Mouse (Mus musculus) spleen, adult 2 months (tissue): ENCODE data around the gene Zfp947. TPM values are rescaled to one million over a fixed set of nuclear protein-coding genes. Genes with fewer than 3 reads are reported as not detected.
"Not testable (repeated sequence)": the region's sequence is repeated elsewhere in the genome, so short reads cannot be mapped to it uniquely, and the experiment has no call there.

Experiments
- DNase-seq, 2 experiments: peaks; one replicate each; pipeline versions ENCODE4 v3.0.0 to v3.0.0-alpha.2; 2012 to 2021; ENCODE audit warnings: low spot score in 2 of 2, low read depth in 1 of 2
- H3K27ac ChIP-seq: fragments of 200-500 bp; 2 replicates; pipeline ENCODE4 v1.5.1; 2012; ENCODE audit warnings: low read length, inconsistent platforms; ENCODE audit not compliant: insufficient read depth
- H3K27me3 ChIP-seq: fragments of 200-500 bp; 2 replicates; pipeline ENCODE4 v1.6.1; 2012; ENCODE audit warnings: mild to moderate bottlenecking, moderate library complexity, low read length, inconsistent platforms; ENCODE audit not compliant: control insufficient read depth, insufficient read depth
- H3K36me3 ChIP-seq: fragments of 200-500 bp; 2 replicates; pipeline ENCODE4 v1.6.1; 2012; ENCODE audit warnings: mild to moderate bottlenecking, low read length, inconsistent platforms; ENCODE audit not compliant: control insufficient read depth, insufficient read depth
- H3K4me1 ChIP-seq: fragments of 200-500 bp; 2 replicates; pipeline ENCODE4 v1.6.1; 2011; ENCODE audit warnings: inconsistent platforms; ENCODE audit not compliant: control insufficient read depth, insufficient read depth, insufficient read length
- H3K4me3 ChIP-seq: fragments of 200-500 bp; 2 replicates; pipeline ENCODE4 v1.5.1; 2011; ENCODE audit warnings: mild to moderate bottlenecking, inconsistent platforms; ENCODE audit not compliant: insufficient read depth, insufficient read length; ENCODE audit errors: extremely low read depth
- CTCF ChIP-seq: fragments of 200-500 bp; IDR thresholded peaks from 2 replicates; pipeline ENCODE4 v1.5.1; 2011; ENCODE audit warnings: mild to moderate bottlenecking, inconsistent platforms; ENCODE audit not compliant: insufficient read depth, insufficient read length, insufficient replicate concordance; ENCODE audit errors: extremely low read depth
- POLR2A ChIP-seq: fragments of 200-500 bp; IDR thresholded peaks from 2 replicates; pipeline ENCODE4 v1.6.1; 2011; ENCODE audit warnings: low read depth, low read length, inconsistent platforms
- WGBS: fragments of 180-500 bp; shearing (Covaris S2); methylation state at CpG from one replicate; pipeline ENCODE4 v1.1.7; 2018; 5-methylcytosine and 5-hydroxymethylcytosine counted together
- polyA plus RNA-seq: library from polyadenylated mRNA; depleted of rRNA; stranded (reverse); fragments of >200 nt; gene quantifications from 2 replicates; pipeline ENCODE4 v1.2.3, GENCODE M21; 2012; rRNA removed

Zfp947 gene
- polyA plus RNA-seq, result 0.04 TPM in 1 of 2 replicates, not detected in the other

- peak within 1 kb of the TSS; percentile 26; the same call in 1 of the 2 replicates for H3K27ac ChIP-seq
- not testable (repeated sequence) for H3K4me1 ChIP-seq, H3K27me3 ChIP-seq, H3K36me3 ChIP-seq
- WGBS, result under 1% methylated on average over 16 of the region's 16 CpGs
- peak within 1 kb of the TSS; percentile 51 for H3K4me3 ChIP-seq
- DNase-seq, result peak in 1 of 2 experiments; percentile 11
Observed at GRCm38 (mm10) chr17:22165722-22166294, at the start of gene Zfp947. TSS of gene Zfp947 (minus strand) at chr17:22166190.

GRCm38 (mm10) chr17:22165304-22165703, 686 bp downstream of the Zfp947 start:
- not testable (repeated sequence) for H3K27ac ChIP-seq, H3K36me3 ChIP-seq, DNase-seq, H3K27me3 ChIP-seq, H3K4me1 ChIP-seq
- H3K4me3 ChIP-seq, result peak overlapping the region; percentile 51; the same call in 1 of the 2 replicates
- WGBS, result 24% methylated on average over 3 of the region's 3 CpGs

- not testable (repeated sequence) for H3K27me3 ChIP-seq, H3K27ac ChIP-seq, H3K36me3 ChIP-seq, H3K4me1 ChIP-seq, DNase-seq, H3K4me3 ChIP-seq
- WGBS, result 65% methylated on average over 4 of the region's 4 CpGs
Observed at GRCm38 (mm10) chr17:22153951-22154350, 12.0 kb downstream of the Zfp947 start.

GRCm38 (mm10) chr17:22118770-22119169, 47.2 kb downstream of the Zfp947 start:
- TF ChIP-seq POLR2A, result no peak
- no peak for TF ChIP-seq CTCF
- H3K4me3 ChIP-seq, result no peak overlapping the region
- H3K27me3 ChIP-seq, result no peaks in the 10 kb centered on the region
- no peak overlapping the region for H3K27ac ChIP-seq
- H3K36me3 ChIP-seq, result no peaks in the 10 kb centered on the region
- H3K4me1 ChIP-seq, result no peaks in the 10 kb centered on the region
- DNase-seq, result no peak

Other genes with a start within 250 kb of the Zfp947 start
- 1.1 and 1.3 TPM in 2 replicates for gene Zfp942, start 203.7 kb downstream of the Zfp947 start, polyA plus RNA-seq
- gene Zfp943, start 203.6 kb downstream of the Zfp947 start, polyA plus RNA-seq, result 4.0 and 5.9 TPM in 2 replicates
- gene Zfp994, start 59.4 kb upstream of the Zfp947 start, polyA plus RNA-seq, result 0.12 and 0.20 TPM in 2 replicates
- gene CT030661.1, start 148.6 kb upstream of the Zfp947 start, polyA plus RNA-seq, result 0.36 and 0.37 TPM in 2 replicates
- gene Zfp944, start 195.2 kb upstream of the Zfp947 start, polyA plus RNA-seq, result 1.7 and 2.4 TPM in 2 replicates
- 0.59 and 0.63 TPM in 2 replicates for gene Zfp758, start 195.3 kb upstream of the Zfp947 start, polyA plus RNA-seq